Comparison of ENCODE assay signal across 8 mouse cellular contexts in genomic region chr11:40927168-40927567, GRCm38 (mm10).
DNase-seq lines count a peak whose midpoint lies in the region; ATAC-seq and TF ChIP-seq lines count a peak whose summit lies in the region.

No protein-coding gene starts in this region.

- ATAC-seq in limb, embryonic 11.5 days (ENCODE audit: insufficient number of reproducible peaks, low FRiP score, low TSS enrichment, low read depth): peak; percentile 44; the same call in 1 of the 2 replicates
- ATAC-seq in neural tube, embryonic 12.5 days (ENCODE audit: low FRiP score, low read depth): peak; percentile 68; the same call in 1 of the 2 replicates
- ATAC-seq in erythroblast, adult 5-6 weeks (replicated peaks; ENCODE audit: low FRiP score, poor library complexity, severe bottlenecking): no peak

- DNase-seq in lung, adult 2 months: no peak
- DNase-seq in lung, postnatal 36 days: no peak
- DNase-seq in cerebellum, postnatal 10 days: peak; percentile 86 to 88
- peak; percentile 63 to 73 for DNase-seq in frontal cortex, postnatal 14 days (ENCODE audit: low spot score in 2 of 2)
- DNase-seq in kidney, adult 8-10 months: peak; percentile 6 to 59
- DNase-seq in limb, embryonic 11.5 days (ENCODE audit: low spot score): peak; percentile 74

- WGBS in lung, adult 2 months: 4% methylated on average over 12 of the region's 12 CpGs
- WGBS in limb, embryonic 11.5 days: 6% methylated on average over 12 of the region's 12 CpGs
- WGBS in neural tube, embryonic 12.5 days: 4% methylated on average over 12 of the region's 12 CpGs

- H3K4me2 ChIP-seq in limb, embryonic 11.5 days (ENCODE audit: low read depth, severe bottlenecking): peak overlapping the region; percentile 37
- H3K4me2 ChIP-seq in neural tube, embryonic 12.5 days (replicated peaks): peak overlapping the region; percentile 55

- no peaks in the 10 kb centered on the region for H3K9me3 ChIP-seq in limb, embryonic 11.5 days (ENCODE audit: control insufficient read depth, low read length)
- H3K9me3 ChIP-seq in neural tube, embryonic 12.5 days: no peaks in the 10 kb centered on the region

- no peak for TF ChIP-seq POLR2A in lung, adult 2 months (IDR thresholded peaks at IDR 0.05; ENCODE audit: borderline replicate concordance, extremely low read depth, low read depth, low read length)

- no peak overlapping the region for H3K4me3 ChIP-seq in lung, adult 2 months (replicated peaks; ENCODE audit: extremely low read depth, low read depth, low read length)
- no peak overlapping the region for H3K4me3 ChIP-seq in limb, embryonic 11.5 days (ENCODE audit: low read depth, low read length)
- 0 out of 2 replicates have a peak overlapping the region, but pooled peaks have one; percentile 13 for H3K4me3 ChIP-seq in neural tube, embryonic 12.5 days

- no peak overlapping the region for H3K9ac ChIP-seq in limb, embryonic 11.5 days (ENCODE audit: low read length)
- H3K9ac ChIP-seq in neural tube, embryonic 12.5 days: 0 out of 2 replicates have a peak overlapping the region, but pooled peaks have one; percentile 38

- no peak overlapping the region for H3K27ac ChIP-seq in limb, embryonic 11.5 days (replicated peaks; ENCODE audit: low read depth, low read length)
- H3K27ac ChIP-seq in neural tube, embryonic 12.5 days: no peak overlapping the region

- H3K4me1 ChIP-seq in lung, adult 2 months (ENCODE audit: control insufficient read depth, insufficient read depth, low read length): no peaks in the 10 kb centered on the region
- no peaks in the 10 kb centered on the region for H3K4me1 ChIP-seq in limb, embryonic 11.5 days (ENCODE audit: control insufficient read depth, insufficient read depth, low read length)
- H3K4me1 ChIP-seq in neural tube, embryonic 12.5 days: no peaks in the 10 kb centered on the region

- no peaks in the 10 kb centered on the region for H3K27me3 ChIP-seq in limb, embryonic 11.5 days (ENCODE audit: control insufficient read depth, insufficient read depth, low read length)
- no peaks in the 10 kb centered on the region for H3K27me3 ChIP-seq in neural tube, embryonic 12.5 days (replicated peaks)

- peak; percentile 50 for TF ChIP-seq CTCF in lung, adult 2 months (IDR thresholded peaks at IDR 0.05; ENCODE audit: insufficient read depth, low read length)

- H3K36me3 ChIP-seq in limb, embryonic 11.5 days (ENCODE audit: control insufficient read depth, insufficient read depth, low read length): no peaks in the 10 kb centered on the region
- no peaks in the 10 kb centered on the region for H3K36me3 ChIP-seq in neural tube, embryonic 12.5 days

Comparison
In these comparisons a context has a peak if more than half of its experiments do, and no peak if none do; other contexts are left out.
1. DNase-seq: peak in cerebellum, postnatal 10 days (2 of 2), frontal cortex, postnatal 14 days (2 of 2), kidney, adult 8-10 months (2 of 2) and limb, embryonic 11.5 days (single experiment); none in lung, adult 2 months (single experiment) and lung, postnatal 36 days (single experiment).